Mouse (Mus musculus) lung, postnatal 0 days (tissue): ENCODE data around the gene Sobp. TPM values are rescaled to one million over a fixed set of nuclear protein-coding genes. Genes with fewer than 3 reads are reported as not detected.
A peak's percentile ranks its signal among the peaks of the same experiment; 100 is the strongest.

Experiments
- ATAC-seq: fragments of 200-750 bp; cut with Nextera tagmentation; 2 replicates; pipeline ENCODE4 v1.8.0; 2017; ENCODE audit warnings: moderate library complexity
- DNase-seq: peaks from one replicate; pipeline ENCODE4 v3.0.0-alpha.2; 2016; ENCODE audit warnings: low spot score
- H3K27ac ChIP-seq: fragments of 300-500 bp; sonication (generic); 2 replicates; pipeline ENCODE4 v1.5.1; 2014; ENCODE audit warnings: antibody characterized with exemption, mild to moderate bottlenecking, low read length, mixed read lengths
- H3K27me3 ChIP-seq: fragments of 300-500 bp; sonication (generic); replicated peaks from 2 replicates; pipeline ENCODE4 v1.6.1; 2014; ENCODE audit warnings: low read length, mixed read lengths; ENCODE audit not compliant: insufficient read depth
- H3K36me3 ChIP-seq: fragments of 300-500 bp; sonication (generic); 2 replicates; pipeline ENCODE4 v1.6.1; 2014; ENCODE audit warnings: low read length, mixed read lengths; ENCODE audit not compliant: insufficient read depth
- H3K4me1 ChIP-seq: fragments of 300-500 bp; sonication (generic); 2 replicates; pipeline ENCODE4 v1.6.1; 2014; ENCODE audit warnings: antibody characterized with exemption, low read depth, low read length, mixed read lengths; ENCODE audit not compliant: insufficient read depth
- H3K4me2 ChIP-seq: fragments of 300-500 bp; sonication (generic); replicated peaks from 2 replicates; pipeline ENCODE4 v1.6.1; 2014; ENCODE audit warnings: low read depth, mild to moderate bottlenecking, low read length, moderate library complexity, mixed read lengths
- H3K4me3 ChIP-seq: fragments of 300-500 bp; sonication (generic); 2 replicates; pipeline ENCODE4 v1.5.1; 2014; ENCODE audit warnings: low read depth, low read length
- H3K9ac ChIP-seq: fragments of 300-500 bp; sonication (generic); replicated peaks from 2 replicates; pipeline ENCODE4 v1.6.1; 2014; ENCODE audit warnings: low read depth, mild to moderate bottlenecking
- H3K9me3 ChIP-seq: fragments of 300-500 bp; sonication (generic); 2 replicates; pipeline ENCODE4 v1.6.1; 2016; ENCODE audit warnings: low read length, mixed read lengths
- CTCF ChIP-seq: IDR thresholded peaks from 2 replicates; pipeline ENCODE4 v1.5.1; 2016; ENCODE audit warnings: antibody characterized with exemption, mild to moderate bottlenecking
- EP300 ChIP-seq: IDR thresholded peaks from 2 replicates; pipeline ENCODE4 v1.6.1; 2016; ENCODE audit warnings: antibody characterized with exemption, mild to moderate bottlenecking, control low read depth
- WGBS: fragments of 180-500 bp; shearing (Covaris S2); extraction: QIAGEN DNeasy Blood & Tissue Kit; methylation state at CpG from one replicate; pipeline ENCODE4 v1.1.7; 2014; 5-methylcytosine and 5-hydroxymethylcytosine counted together
- polyA plus RNA-seq: library from polyadenylated mRNA; unstranded; fragments of >200 nt; fragmentation: Nextera tagmentation; extraction: Ambion mirVana; gene quantifications from 2 replicates; pipeline ENCODE4 v1.2.1, GENCODE M21; 2015

Gene Sobp
- polyA plus RNA-seq, 1 experiment from 2014 or later = 0.27 TPM

DNA sequence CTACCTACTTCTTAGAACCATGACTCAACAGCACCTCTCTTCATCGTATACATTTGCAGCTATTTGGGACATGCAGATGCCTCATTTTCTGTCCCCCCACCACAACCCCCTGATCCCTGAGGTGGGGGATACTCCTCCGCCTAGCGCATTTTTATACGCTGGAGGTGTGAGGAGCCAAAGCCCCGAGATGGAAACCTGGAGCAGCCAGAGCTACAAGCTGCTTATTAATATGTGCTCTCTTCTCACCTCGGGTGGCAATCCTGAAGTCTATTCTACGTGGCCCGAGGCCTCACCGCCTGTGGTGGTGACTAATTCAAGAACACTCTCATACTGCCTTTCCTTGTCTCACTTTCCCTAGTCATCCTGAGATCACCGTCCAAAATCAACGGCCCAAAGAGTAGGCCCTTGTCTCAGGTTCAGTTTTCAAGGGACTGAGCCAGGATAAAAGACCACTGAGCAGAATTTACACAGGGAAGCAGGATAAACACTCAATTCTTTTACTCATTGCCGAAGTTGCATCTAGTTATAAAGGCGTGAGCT is 43.1 kb upstream of the Sobp start:
- Histone ChIP-seq H3K9me3 (no peaks in the 10 kb centered on the region), H3K27me3 (no peaks in the 10 kb centered on the region), H3K4me2 (no peak overlapping the region), H3K27ac (no peak overlapping the region), H3K36me3 (no peaks in the 10 kb centered on the region), H3K4me3 (no peak overlapping the region), H3K4me1 (peaks cover 5% of the 10 kb centered on the region; the same call in 1 of the 2 replicates), H3K9ac (no peak overlapping the region)
- DNase-seq (no peak), ATAC-seq (no peak)
- TF ChIP-seq CTCF = no peak
- no peak for TF ChIP-seq EP300
- WGBS = 86% methylated on average over 13 of the region's 13 CpGs

- DNase-seq (no peak), ATAC-seq (no peak)
- H3K27ac ChIP-seq = no peak overlapping the region
- WGBS = 34% methylated on average over 6 of the region's 6 CpGs
- no peaks in the 10 kb centered on the region for H3K9me3 ChIP-seq
- TF ChIP-seq CTCF (peak; percentile 56), EP300 (no peak)
- H3K4me1 ChIP-seq = no peaks in the 10 kb centered on the region
- H3K9ac ChIP-seq = no peak overlapping the region
- H3K4me3 ChIP-seq = no peak overlapping the region
- H3K4me2 ChIP-seq = no peak overlapping the region
- H3K36me3 ChIP-seq = no peaks in the 10 kb centered on the region
- no peaks in the 10 kb centered on the region for H3K27me3 ChIP-seq
These were observed 37.5 kb upstream of the Sobp start for GRCm38 (mm10) chr10:43211866-43212265.

GRCm38 (mm10) chr10:43203865-43204264 is 29.5 kb upstream of the Sobp start:
- DNase-seq (no peak), ATAC-seq (no peak)
- Histone ChIP-seq H3K9ac (no peak overlapping the region), H3K36me3 (no peaks in the 10 kb centered on the region), H3K27me3 (no peaks in the 10 kb centered on the region), H3K27ac (no peak overlapping the region), H3K4me1 (no peaks in the 10 kb centered on the region), H3K4me2 (no peak overlapping the region), H3K4me3 (no peak overlapping the region), H3K9me3 (no peaks in the 10 kb centered on the region)
- TF ChIP-seq CTCF (no peak), EP300 (no peak)
- 79% methylated on average over 3 of the region's 3 CpGs for WGBS

DNA sequence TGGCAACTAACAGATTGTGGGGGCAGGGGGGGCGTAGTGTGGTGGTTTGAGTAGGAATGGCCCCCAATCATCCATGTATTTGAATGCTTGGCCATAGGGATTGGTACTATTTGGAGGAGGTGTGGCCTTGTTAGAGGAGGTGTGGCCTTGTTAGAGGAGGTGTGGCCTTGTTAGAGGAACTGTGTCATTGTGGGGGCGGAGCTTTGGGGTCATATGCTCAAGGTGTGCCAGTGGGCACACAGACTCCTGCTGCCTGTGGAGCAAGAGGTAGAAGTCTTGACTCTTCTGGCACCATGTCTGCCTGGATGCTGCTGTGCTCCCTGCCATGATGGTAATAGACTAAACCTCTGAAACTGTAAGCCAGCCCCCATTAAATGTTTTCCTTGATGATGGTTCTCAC is 25.9 kb upstream of the Sobp start:
- H3K4me1 ChIP-seq = no peaks in the 10 kb centered on the region
- TF ChIP-seq EP300 (no peak), CTCF (no peak)
- no peak overlapping the region for H3K4me2 ChIP-seq
- ATAC-seq (no peak), DNase-seq (no peak)
- H3K4me3 ChIP-seq = no peak overlapping the region
- no peaks in the 10 kb centered on the region for H3K27me3 ChIP-seq
- no peak overlapping the region for H3K27ac ChIP-seq
- WGBS = 96% methylated on average over 2 of the region's 2 CpGs
- H3K9ac ChIP-seq = no peak overlapping the region
- H3K9me3 ChIP-seq = no peaks in the 10 kb centered on the region
- no peaks in the 10 kb centered on the region for H3K36me3 ChIP-seq

DNA sequence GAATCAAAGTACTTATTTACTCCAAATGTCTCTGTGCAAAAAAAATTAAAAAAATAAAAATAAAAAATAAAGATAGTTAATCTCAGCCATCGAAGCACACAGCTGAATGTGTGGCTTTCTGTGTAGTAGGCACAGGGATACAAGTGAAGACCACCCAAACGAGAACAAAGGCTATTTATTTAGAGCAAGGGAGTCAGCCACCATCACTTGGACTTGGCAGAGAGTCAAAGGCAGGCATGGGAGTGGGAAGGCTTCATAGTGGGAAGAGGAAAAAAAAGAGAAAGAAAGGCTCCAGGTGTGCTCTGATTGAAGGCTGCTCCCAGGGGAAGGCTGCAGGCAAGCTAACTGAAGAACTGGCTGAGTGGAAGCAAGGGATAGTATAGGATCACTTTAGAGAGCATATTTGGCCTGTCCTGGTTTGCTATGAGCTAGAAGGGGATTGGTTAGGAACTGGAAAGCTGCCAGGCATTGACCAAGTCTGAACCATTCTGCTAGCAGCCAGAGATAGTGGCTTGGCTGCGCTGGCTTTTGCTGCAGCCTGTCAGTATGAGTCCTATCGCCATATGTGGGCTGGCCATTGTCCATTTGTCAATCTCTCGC is 6.1 kb upstream of the Sobp start:
- no peak overlapping the region for H3K27ac ChIP-seq
- no peaks in the 10 kb centered on the region for H3K9me3 ChIP-seq
- ATAC-seq = no peak
- DNase-seq = no peak
- no peak overlapping the region for H3K9ac ChIP-seq
- no peaks in the 10 kb centered on the region for H3K4me1 ChIP-seq
- H3K4me2 ChIP-seq = no peak overlapping the region
- no peaks in the 10 kb centered on the region for H3K36me3 ChIP-seq
- H3K4me3 ChIP-seq = no peak overlapping the region
- TF ChIP-seq EP300 = no peak
- TF ChIP-seq CTCF = no peak
- peaks cover 12% of the 10 kb centered on the region for H3K27me3 ChIP-seq
- WGBS = 53% methylated on average over 5 of the region's 5 CpGs

DNA sequence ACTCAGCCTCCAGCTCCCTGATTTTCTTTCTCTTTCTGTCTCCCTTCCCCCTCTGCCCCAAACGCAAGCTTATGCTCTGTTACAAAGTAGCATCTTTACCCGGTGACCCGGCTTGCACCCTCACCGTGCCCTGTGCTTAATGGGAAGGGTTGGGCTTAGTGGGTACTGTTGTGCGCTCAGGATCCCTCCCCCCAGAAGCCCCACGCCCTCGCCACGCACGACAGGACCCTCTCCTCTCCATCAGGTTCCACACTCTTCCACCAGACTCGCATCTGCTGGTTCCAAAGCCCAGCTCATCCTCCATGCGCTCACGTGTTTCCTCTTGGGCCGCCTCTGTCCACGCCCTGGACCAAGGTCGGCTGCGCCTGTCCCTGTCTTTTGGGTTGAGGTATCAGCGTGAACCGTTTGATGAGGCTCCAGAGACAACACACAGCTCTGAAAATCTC is 849 bp upstream of the Sobp start:
- Histone ChIP-seq H3K4me3 (peak overlapping the region; percentile 62), H3K27me3 (peaks cover 50% of the 10 kb centered on the region), H3K9me3 (no peaks in the 10 kb centered on the region), H3K4me2 (peak overlapping the region; percentile 96), H3K36me3 (no peaks in the 10 kb centered on the region), H3K9ac (no peak overlapping the region), H3K27ac (no peak overlapping the region), H3K4me1 (no peaks in the 10 kb centered on the region)
- WGBS = 4% methylated on average over 18 of the region's 18 CpGs
- ATAC-seq (no peak), DNase-seq (no peak)
- TF ChIP-seq CTCF (no peak), EP300 (no peak)
